Mouse (Mus musculus) thymus, adult 2 months (tissue): ENCODE results near the gene Gm20388.

Source experiments
- CTCF ChIP-seq: fragments of 200-500 bp; IDR thresholded peaks from 2 replicates; pipeline ENCODE4 v1.5.1; 2012; ENCODE audit warnings: mild to moderate bottlenecking, control low read depth, low read length, moderate library complexity, borderline replicate concordance; ENCODE audit not compliant: control insufficient read depth, poor library complexity, insufficient read depth; ENCODE audit errors: extremely low read depth
- POLR2A ChIP-seq: fragments of 200-500 bp; IDR thresholded peaks from 2 replicates; pipeline ENCODE4 v1.6.1; 2012; ENCODE audit warnings: mild to moderate bottlenecking, low read length, control low read depth, moderate library complexity; ENCODE audit not compliant: control insufficient read depth, poor library complexity, insufficient read depth; ENCODE audit errors: extremely low read depth

DNA sequence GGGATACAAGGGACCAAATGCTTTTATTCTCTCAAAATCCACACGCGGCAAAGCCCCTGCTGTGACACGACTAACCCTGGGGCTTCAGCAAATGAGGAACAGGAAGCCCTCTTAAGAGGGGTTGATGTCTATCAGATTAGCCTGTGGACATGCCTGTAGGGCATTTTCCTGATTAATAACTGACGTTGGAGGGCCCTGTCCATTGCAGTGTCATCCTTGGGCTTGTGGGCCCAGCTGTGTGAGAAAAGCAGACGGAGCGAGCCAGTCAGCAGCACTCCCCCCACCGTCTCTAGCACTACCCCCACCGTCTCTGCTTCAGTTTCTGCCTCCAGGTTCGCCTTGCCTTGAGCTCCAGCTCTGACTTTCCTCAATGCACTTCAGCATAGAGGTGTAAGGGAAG is 2856.6 kb downstream of the Gm20388 start:
- TF ChIP-seq CTCF: no peak
- no peak for TF ChIP-seq POLR2A
